Mouse (Mus musculus) cerebral cortex, adult 2 months (tissue): Measurements from ENCODE around the gene Gm3755.

Experiments
- WGBS: fragments of 180-500 bp; shearing (Covaris S2); methylation state at CpG from one replicate; pipeline ENCODE4 v1.1.7; 2018; 5-methylcytosine and 5-hydroxymethylcytosine counted together

Gene Gm3755

GRCm38 (mm10) chr14:7450817-7451216 lies at the start of gene Gm3755:
TSS of gene Gm3755 (minus strand) at chr14:7450917.
- WGBS, result no CpG with 5 or more reads among the region's 2 CpGs

GRCm38 (mm10) chr14:7488731-7489130 lies 38.0 kb upstream of the Gm3755 start:
- 1% methylated on average over 12 of the region's 18 CpGs for WGBS

GRCm38 (mm10) chr14:7483662-7484061 lies 32.9 kb upstream of the Gm3755 start, which contains the start of gene Gm3752:
TSS of gene Gm3752 (minus strand) at chr14:7483762.
- 67% methylated on average over 1 of the region's 3 CpGs for whole genome bisulfite sequencing

GRCm38 (mm10) chr14:7422496-7422895 lies 28.2 kb downstream of the Gm3755 start:
- WGBS, result 83% methylated on average over 2 of the region's 2 CpGs
